Mouse (Mus musculus): Measurements from ENCODE around the gene Notch2. TPM values are rescaled to one million over a fixed set of nuclear protein-coding genes. Genes with fewer than 3 reads are reported as not detected.
A peak's percentile ranks its signal among the peaks of the same experiment; 100 is the strongest.

Notch2 gene
- polyA plus RNA-seq, 1 experiment from 2014 or later: 42.1 TPM

GRCm38 (mm10) chr3:98032944-98033343 is 19.6 kb downstream of the Notch2 start:
- no peaks in the 10 kb centered on the region for H3K27me3 ChIP-seq
- H3K4me1 ChIP-seq: peaks cover 78% of the 10 kb centered on the region
- H3K4me3 ChIP-seq: no peak overlapping the region
- H3K4me2 ChIP-seq (replicated peaks): no peak overlapping the region
- no peaks in the 10 kb centered on the region for H3K36me3 ChIP-seq
- H3K9ac ChIP-seq: no peak overlapping the region
- no peak for ATAC-seq (ENCODE audit: insufficient number of reproducible peaks, insufficient read depth, low FRiP score, low TSS enrichment)
- no peak overlapping the region for H3K27ac ChIP-seq
- no peaks in the 10 kb centered on the region for H3K9me3 ChIP-seq
- 43% methylated on average over 5 of the region's 5 CpGs for WGBS

GRCm38 (mm10) chr3:98034622-98035593 is 21.6 kb downstream of the Notch2 start:
- no peak for ATAC-seq (ENCODE audit: insufficient number of reproducible peaks, insufficient read depth, low FRiP score, low TSS enrichment)
- H3K9ac ChIP-seq: no peak overlapping the region
- H3K27ac ChIP-seq: peak overlapping the region; percentile 25; the same call in 1 of the 2 replicates
- H3K27me3 ChIP-seq: no peaks in the 10 kb centered on the region
- WGBS: 42% methylated on average over 15 of the region's 15 CpGs
- peaks cover 83% of the 10 kb centered on the region for H3K4me1 ChIP-seq
- no peaks in the 10 kb centered on the region for H3K9me3 ChIP-seq
- no peak overlapping the region; the same call in 1 of the 2 replicates for H3K4me2 ChIP-seq (replicated peaks)
- H3K4me3 ChIP-seq: no peak overlapping the region
- no peaks in the 10 kb centered on the region for H3K36me3 ChIP-seq

GRCm38 (mm10) chr3:98036161-98036560 is 22.8 kb downstream of the Notch2 start:
- WGBS: 50% methylated on average over 6 of the region's 6 CpGs
- no peaks in the 10 kb centered on the region for H3K9me3 ChIP-seq
- H3K27ac ChIP-seq: peak overlapping the region; percentile 20; the same call in 1 of the 2 replicates
- no peaks in the 10 kb centered on the region for H3K36me3 ChIP-seq
- no peak overlapping the region for H3K9ac ChIP-seq
- no peak overlapping the region for H3K4me2 ChIP-seq (replicated peaks)
- no peak overlapping the region for H3K4me3 ChIP-seq
- H3K4me1 ChIP-seq: peaks cover 80% of the 10 kb centered on the region
- no peak for ATAC-seq (ENCODE audit: insufficient number of reproducible peaks, insufficient read depth, low FRiP score, low TSS enrichment)
- H3K27me3 ChIP-seq: no peaks in the 10 kb centered on the region

- no peaks in the 10 kb centered on the region for H3K36me3 ChIP-seq
- H3K27ac ChIP-seq: peak overlapping the region; percentile 64; the same call in 1 of the 2 replicates
- no peaks in the 10 kb centered on the region for H3K27me3 ChIP-seq
- no peaks in the 10 kb centered on the region for H3K9me3 ChIP-seq
- no peak overlapping the region for H3K9ac ChIP-seq
- ATAC-seq (ENCODE audit: insufficient number of reproducible peaks, insufficient read depth, low FRiP score, low TSS enrichment): no peak
- H3K4me2 ChIP-seq (replicated peaks): no peak overlapping the region
- WGBS: 34% methylated on average over 7 of the region's 7 CpGs
- no peak overlapping the region for H3K4me3 ChIP-seq
- H3K4me1 ChIP-seq: peaks cover 79% of the 10 kb centered on the region
Observed at GRCm38 (mm10) chr3:98037151-98037550, 23.8 kb downstream of the Notch2 start.

GRCm38 (mm10) chr3:98038658-98039057 is 25.3 kb downstream of the Notch2 start:
- no peak overlapping the region for H3K9ac ChIP-seq
- no peaks in the 10 kb centered on the region for H3K36me3 ChIP-seq
- H3K27me3 ChIP-seq: no peaks in the 10 kb centered on the region
- no peak overlapping the region for H3K4me3 ChIP-seq
- H3K4me1 ChIP-seq: peaks cover 85% of the 10 kb centered on the region
- no peak for ATAC-seq (ENCODE audit: insufficient number of reproducible peaks, insufficient read depth, low FRiP score, low TSS enrichment)
- H3K9me3 ChIP-seq: no peaks in the 10 kb centered on the region
- 0 out of 2 replicates have a peak overlapping the region, but pooled peaks have one; percentile 32 for H3K27ac ChIP-seq
- WGBS: 63% methylated on average over 8 of the region's 8 CpGs
- H3K4me2 ChIP-seq (replicated peaks): no peak overlapping the region

- Histone ChIP-seq H3K36me3 (no peaks in the 10 kb centered on the region), H3K4me2 (replicated peaks) (no peak overlapping the region), H3K4me3 (no peak overlapping the region), H3K27me3 (no peaks in the 10 kb centered on the region), H3K9ac (no peak overlapping the region), H3K9me3 (no peaks in the 10 kb centered on the region), H3K4me1 (peaks cover 85% of the 10 kb centered on the region), H3K27ac (no peak overlapping the region)
- 53% methylated on average over 4 of the region's 5 CpGs for WGBS
- no peak for ATAC-seq (ENCODE audit: insufficient number of reproducible peaks, insufficient read depth, low FRiP score, low TSS enrichment)
Observed at GRCm38 (mm10) chr3:98039223-98039622, 25.9 kb downstream of the Notch2 start.

- no peak overlapping the region for H3K4me3 ChIP-seq
- H3K27ac ChIP-seq: no peak overlapping the region
- WGBS: 77% methylated on average over 16 of the region's 16 CpGs
- H3K9me3 ChIP-seq: no peaks in the 10 kb centered on the region
- no peak overlapping the region for H3K4me2 ChIP-seq (replicated peaks)
- ATAC-seq (ENCODE audit: insufficient number of reproducible peaks, insufficient read depth, low FRiP score, low TSS enrichment): no peak
- no peaks in the 10 kb centered on the region for H3K36me3 ChIP-seq
- H3K27me3 ChIP-seq: no peaks in the 10 kb centered on the region
- no peak overlapping the region for H3K9ac ChIP-seq
- H3K4me1 ChIP-seq: peaks cover 83% of the 10 kb centered on the region
Observed at GRCm38 (mm10) chr3:98039666-98040456, 26.5 kb downstream of the Notch2 start.

GRCm38 (mm10) chr3:98040836-98041235 is 27.5 kb downstream of the Notch2 start:
- 90% methylated on average over 6 of the region's 6 CpGs for WGBS
- Histone ChIP-seq H3K36me3 (no peaks in the 10 kb centered on the region), H3K4me2 (replicated peaks) (no peak overlapping the region), H3K27ac (no peak overlapping the region), H3K4me3 (no peak overlapping the region), H3K9ac (no peak overlapping the region), H3K9me3 (no peaks in the 10 kb centered on the region), H3K4me1 (peaks cover 77% of the 10 kb centered on the region), H3K27me3 (no peaks in the 10 kb centered on the region)
- no peak for ATAC-seq (ENCODE audit: insufficient number of reproducible peaks, insufficient read depth, low FRiP score, low TSS enrichment)

GRCm38 (mm10) chr3:98042301-98042700 is 29.0 kb downstream of the Notch2 start:
- no peaks in the 10 kb centered on the region for H3K36me3 ChIP-seq
- H3K9ac ChIP-seq: no peak overlapping the region
- no peak overlapping the region for H3K4me3 ChIP-seq
- H3K27me3 ChIP-seq: no peaks in the 10 kb centered on the region
- WGBS: 33% methylated on average over 6 of the region's 6 CpGs
- no peaks in the 10 kb centered on the region for H3K9me3 ChIP-seq
- peak overlapping the region; percentile 85 for H3K27ac ChIP-seq
- peak overlapping the region; percentile 27 for H3K4me2 ChIP-seq (replicated peaks)
- peaks cover 72% of the 10 kb centered on the region for H3K4me1 ChIP-seq
- no peak for ATAC-seq (ENCODE audit: insufficient number of reproducible peaks, insufficient read depth, low FRiP score, low TSS enrichment)

GRCm38 (mm10) chr3:98042955-98043456 is 29.7 kb downstream of the Notch2 start:
- Histone ChIP-seq H3K36me3 (no peaks in the 10 kb centered on the region), H3K4me3 (no peak overlapping the region), H3K27ac (peak overlapping the region; percentile 85), H3K27me3 (no peaks in the 10 kb centered on the region), H3K9me3 (no peaks in the 10 kb centered on the region), H3K4me1 (peaks cover 68% of the 10 kb centered on the region), H3K9ac (no peak overlapping the region), H3K4me2 (replicated peaks) (peak overlapping the region; percentile 27)
- ATAC-seq (ENCODE audit: insufficient number of reproducible peaks, insufficient read depth, low FRiP score, low TSS enrichment): no peak
- 7% methylated on average over 9 of the region's 9 CpGs for WGBS

GRCm38 (mm10) chr3:98043669-98044068 is 30.3 kb downstream of the Notch2 start:
- 57% methylated on average over 4 of the region's 4 CpGs for WGBS
- ATAC-seq (ENCODE audit: insufficient number of reproducible peaks, insufficient read depth, low FRiP score, low TSS enrichment): no peak
- no peaks in the 10 kb centered on the region for H3K36me3 ChIP-seq
- H3K27ac ChIP-seq: peak overlapping the region; percentile 85
- H3K4me2 ChIP-seq (replicated peaks): 0 out of 2 replicates have a peak overlapping the region, but pooled peaks have one; percentile 27
- H3K9ac ChIP-seq: no peak overlapping the region
- H3K27me3 ChIP-seq: no peaks in the 10 kb centered on the region
- H3K4me1 ChIP-seq: peaks cover 63% of the 10 kb centered on the region
- H3K9me3 ChIP-seq: no peaks in the 10 kb centered on the region
- H3K4me3 ChIP-seq: no peak overlapping the region

Measured in embryonic facial prominence, embryonic 12.5 days (tissue).